Mouse (Mus musculus): Measurements from ENCODE around the gene Babam2. TPM values are rescaled to one million over a fixed set of nuclear protein-coding genes. Genes with fewer than 3 reads are reported as not detected.

The Babam2 gene
- polyA plus RNA-seq, 3 experiments from 2014 or later, result 83.9 to 117 (median 107) TPM

DNA sequence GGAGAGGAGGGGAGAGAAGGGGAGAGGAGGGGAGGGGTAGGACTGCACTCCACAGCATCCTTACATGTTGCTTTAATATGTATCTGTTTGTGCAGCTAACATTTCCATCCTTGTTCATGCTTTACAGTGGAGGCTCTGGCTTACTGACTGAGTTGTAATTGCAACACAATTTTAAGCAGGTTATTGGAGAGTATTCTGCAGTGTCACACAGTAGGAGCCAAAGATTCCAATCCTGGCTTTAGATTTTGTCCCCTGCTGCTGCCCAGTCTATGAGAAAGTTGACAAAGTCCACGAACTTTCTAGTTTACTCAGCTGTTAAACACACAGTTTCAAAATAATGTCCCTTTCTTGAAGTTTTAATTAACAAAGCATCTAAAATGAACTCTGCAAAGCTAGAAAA, 358.6 kb downstream of the Babam2 start:
- no peak for ATAC-seq

DNA sequence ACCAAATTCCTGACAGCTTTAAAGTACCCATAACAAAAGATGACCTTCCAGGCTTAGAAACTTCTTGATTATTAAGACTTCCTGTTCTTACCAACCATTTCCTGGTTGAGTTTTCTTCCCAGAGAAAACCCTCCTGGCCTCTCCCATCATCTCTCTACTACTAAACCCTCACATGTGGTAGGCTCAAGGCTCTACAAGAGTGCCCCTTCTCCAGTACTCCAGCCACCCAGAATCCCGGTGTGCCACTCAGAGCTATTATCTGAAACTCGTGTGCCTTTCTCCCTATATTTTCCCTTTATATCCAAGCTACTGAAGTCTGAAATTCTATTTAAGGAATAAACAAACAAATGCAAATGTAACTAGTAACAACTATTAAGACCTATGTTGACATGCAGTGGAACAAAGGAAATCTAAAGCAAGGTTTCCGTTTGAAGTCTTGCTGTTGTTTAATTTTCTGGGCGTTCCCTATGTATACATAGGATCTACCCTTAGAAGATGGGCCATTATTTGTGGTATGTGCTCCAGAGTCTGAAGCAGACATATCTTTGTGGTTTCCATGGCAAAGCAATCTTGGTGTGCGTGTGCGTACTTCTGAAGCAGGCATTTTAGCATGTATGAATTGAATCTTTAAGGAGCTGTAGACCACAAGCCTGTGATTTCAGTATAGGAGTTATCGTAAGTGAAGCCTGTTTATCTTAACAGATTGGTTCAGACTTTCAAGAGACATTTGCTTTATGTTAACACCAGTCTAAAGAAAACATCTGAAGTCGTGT, 361.2 kb downstream of the Babam2 start:
- ATAC-seq, result no peak

DNA sequence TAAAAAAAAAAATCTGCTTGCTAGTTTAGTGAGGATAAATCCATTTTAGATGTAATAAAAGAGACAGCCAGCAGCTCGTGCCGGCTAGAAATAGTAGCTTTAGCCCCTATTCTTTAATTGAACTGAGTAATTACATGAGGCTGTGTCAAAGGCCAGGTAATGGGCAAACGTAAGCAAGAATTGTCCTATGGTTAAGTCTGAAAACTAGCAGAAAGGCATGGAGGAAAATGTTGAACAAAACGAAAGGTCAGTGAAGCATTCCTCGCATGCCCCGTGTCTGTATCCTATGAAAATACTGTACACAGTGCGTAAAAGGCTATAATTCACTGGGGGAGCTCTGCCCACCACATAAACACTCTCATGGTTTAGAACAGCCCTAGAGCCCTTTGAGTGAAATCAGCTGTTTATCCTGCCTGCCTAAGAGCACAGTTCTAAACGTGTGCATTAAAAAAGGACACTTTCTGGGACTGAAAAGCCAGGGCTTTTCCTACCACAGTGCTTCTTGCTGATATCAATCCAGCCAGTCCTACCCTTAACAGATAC, 361.8 kb downstream of the Babam2 start:
- no peak for ATAC-seq

DNA sequence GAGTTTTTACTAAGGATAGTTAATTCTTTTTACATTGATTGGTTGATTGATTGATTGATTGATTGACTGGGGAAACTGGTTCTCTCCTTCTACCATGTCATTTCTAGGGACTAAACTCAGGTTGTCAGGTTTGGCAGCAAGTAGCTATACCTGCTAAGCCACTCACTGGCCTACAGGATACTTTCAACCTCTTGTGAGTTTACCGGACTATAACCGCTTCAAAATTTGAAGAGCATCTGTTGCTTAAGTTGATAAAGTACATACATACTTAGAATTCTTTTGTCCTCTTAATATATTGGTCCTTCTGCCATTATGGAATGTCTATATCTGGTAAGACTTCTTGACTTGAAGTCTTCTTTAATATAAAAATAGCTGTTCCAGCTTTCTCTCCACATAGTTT, 363.0 kb downstream of the Babam2 start:
- no peak for ATAC-seq

DNA sequence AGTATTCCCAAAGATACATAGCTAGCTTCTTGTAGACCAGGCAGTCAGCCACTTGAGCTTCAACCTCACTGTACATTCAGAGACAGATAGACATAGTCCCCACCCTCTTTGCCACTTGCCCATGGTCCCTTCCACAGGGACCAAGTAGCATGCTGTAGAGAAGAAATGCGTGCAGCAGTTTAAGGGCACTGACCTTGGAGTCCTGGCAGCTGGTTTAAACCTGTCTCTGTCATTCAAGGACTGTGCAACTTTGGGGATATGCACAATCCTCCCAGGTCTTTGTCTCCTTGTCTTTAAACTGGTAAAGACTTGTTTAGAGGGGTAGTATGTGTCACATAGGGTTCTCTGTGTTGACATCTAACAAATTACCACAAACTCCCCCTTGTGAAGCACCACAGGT, 364.4 kb downstream of the Babam2 start:
- no peak for ATAC-seq

DNA sequence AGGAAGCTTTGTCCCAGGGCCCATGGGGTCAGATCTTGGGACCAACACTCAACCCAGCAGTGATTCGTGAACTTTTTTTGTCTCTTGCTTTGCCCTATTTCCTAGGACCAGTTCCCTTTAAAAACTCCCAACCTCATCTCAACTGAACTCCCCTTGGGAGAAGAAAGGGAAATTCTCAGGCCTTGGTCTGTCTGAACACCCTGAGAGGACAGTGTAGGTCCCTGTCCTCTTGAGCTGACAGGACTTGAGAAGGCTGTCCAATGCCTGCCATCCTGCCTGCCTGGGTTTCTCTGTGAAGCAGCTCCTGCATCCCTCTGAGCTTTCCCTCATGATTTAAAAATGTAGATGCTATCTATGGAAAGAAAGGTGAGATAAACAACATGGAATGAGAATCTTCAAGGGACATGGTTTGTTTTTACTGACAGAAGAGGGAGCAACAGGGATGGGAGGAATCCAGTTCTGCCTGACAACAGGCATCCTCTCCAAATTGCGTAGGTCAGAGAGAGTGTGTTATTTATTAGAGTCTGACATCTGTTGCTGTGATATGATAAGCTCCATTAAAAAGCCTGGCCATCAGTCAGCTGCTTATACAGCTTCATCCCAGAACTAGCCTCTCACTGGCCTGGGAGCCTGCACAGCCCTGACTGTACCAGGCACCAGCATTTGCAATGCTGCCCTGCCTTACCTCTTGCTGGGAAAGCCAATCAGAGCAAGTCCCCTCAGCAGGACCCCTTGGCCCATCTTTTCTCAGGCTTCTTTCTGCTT, 367.0 kb downstream of the Babam2 start:
- ATAC-seq, result no peak

DNA sequence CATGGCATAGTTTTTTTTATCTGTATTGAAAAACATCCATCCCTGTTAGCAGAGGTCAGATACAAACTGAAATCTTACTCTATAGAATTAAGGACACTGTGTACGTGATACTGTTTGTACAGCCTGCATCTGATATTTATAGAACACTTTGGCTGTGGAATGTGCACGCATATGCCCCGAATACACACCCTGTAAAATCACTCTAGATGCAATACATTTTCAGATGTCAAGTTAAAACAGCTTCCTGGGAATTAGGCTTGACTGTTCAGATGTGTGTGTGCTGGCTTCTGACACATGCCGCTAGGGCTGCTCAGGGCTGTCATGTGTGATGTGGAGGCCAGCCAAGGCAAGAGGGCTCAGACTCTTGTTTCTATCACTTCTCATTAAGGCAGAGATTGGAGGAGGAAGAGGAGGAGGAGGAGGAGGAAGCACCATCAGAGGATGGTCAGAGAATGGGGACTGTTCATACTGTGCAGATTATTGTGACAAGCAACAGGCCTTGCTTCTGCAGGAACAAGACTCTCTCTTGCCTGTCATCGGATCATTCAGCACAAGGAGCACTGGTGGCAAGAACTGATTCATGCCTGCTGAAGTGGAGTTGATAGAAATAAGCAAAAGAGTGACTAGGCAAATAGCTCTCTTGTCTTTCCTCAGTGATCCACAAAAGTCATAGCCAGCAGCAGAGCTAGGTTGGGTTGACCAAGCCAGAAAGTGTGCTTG, 368.7 kb downstream of the Babam2 start:
- ATAC-seq, result no peak

DNA sequence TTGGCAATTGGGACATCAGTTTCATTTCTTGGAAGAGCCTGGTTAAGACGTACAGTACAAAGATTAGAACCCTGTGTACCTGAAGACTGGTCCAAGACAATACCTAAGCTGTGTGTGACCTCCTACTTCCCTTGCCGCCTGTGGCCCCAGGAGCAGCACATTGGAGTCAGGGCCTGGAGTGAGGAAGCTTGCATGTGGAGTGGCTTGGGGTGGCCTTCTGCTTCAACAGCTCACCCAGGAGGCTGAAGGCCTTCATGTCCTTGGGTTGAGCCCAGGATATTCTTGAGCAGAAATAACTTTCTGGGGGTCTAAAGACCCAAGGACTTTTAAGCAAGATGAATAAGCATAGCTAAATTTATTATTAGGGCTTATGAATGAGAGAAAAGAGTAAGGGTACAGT, 369.4 kb downstream of the Babam2 start:
- no peak for ATAC-seq

DNA sequence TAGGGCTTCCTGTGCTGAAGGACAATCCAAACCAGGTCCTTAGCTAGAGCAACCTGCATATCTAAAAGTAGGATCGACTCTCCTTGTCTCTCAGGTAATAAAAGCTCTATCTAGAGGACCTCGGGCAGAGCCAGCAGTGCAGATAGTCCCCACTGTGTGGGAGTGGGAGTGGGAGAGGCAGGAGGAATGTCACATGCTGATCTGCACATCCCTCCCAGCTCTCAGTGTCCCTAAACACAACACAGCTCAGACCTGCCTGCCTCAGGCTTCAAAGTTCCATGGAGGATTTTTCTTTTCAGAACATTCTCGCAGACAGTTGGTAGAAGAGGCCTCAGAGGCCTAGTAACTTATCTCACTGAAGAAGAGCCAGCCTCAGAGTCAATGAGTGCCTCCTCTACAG, 371.1 kb downstream of the Babam2 start:
- no peak for ATAC-seq

DNA sequence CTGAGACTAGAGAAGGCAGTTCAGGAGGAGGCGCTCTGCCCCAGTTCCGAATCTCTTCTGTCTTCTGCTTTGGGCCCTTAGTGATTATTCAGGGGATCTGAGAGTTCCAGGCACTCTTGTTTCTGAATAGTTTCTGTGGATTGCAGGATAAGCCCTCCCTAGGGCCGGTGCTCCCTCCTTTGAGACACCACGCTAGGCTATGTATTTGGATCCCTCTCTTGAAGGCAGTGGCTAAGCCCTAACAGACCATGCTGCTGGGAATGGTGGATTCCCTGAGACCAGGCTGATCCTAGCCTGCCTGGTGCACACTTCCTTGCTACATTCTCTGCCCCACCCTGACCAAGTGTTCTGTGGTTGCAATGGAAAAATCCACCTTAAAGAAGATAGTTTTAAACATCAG, 371.6 kb downstream of the Babam2 start:
- ATAC-seq, result no peak

DNA sequence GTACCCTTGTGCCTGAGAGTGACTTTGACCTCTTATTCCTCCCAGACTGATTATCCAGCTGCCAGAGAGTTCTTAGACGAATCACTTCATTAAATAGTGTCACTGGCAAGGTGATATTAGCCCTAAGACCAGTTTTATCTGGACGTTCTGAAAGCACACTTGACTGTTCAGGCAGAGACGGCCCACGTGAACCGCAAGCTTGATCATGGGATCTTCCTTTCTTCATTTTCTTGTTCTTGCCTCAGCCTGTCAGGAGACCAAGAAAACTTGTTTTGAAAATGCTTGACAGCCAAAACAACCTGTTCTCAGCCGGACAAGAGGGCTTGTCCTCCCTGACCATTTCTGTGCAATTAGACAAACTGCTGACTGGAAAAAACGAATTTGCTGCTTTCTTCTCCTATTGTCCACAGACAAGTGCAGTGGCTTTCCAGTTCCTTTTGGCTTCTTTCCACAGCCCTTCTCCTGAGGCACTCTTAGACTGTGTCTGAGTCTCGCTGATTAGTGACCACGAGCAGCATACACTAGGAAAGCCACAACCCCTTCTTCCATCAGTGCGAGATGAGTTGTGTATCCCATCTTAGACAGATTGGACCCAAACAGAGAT, 372.2 kb downstream of the Babam2 start:
- ATAC-seq, result no peak

DNA sequence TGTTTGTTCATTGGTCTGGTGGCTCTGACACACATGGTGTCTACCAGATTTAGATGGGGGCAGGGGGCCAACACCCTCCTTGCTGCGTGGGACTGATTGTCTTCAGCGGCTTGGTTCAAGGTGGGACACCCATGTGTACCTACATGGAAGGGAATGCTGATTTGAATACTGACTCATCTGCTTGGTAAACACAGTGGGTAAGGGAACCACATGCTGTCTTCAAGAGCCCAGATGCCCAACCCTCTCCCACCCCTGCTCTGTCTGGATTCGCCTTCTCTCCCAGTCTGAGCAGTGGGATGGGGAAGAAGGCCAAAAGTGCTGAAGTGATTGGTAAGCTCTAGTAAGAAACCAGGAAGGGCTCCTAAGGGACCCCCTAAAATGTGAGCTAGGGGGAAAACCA, 373.3 kb downstream of the Babam2 start:
- no peak for ATAC-seq

DNA sequence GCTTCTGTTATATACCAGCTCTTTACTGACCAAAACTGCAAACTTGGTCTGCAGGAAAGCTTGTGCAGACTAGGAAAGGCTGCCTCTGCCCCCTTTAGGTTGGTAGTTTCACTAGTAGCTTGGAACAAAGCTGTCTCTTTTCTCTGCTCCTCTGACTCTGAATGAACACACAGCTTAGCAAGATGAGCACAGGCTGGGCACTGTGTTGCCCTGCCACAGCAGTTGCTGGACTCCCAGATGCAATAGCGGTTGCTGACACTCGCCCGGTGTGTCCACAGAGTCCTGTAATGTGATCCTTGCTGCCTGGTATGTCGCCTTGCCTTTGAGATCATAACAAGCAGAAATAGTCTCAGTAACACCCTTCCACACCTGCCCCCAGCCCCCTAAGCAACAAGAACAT, 373.8 kb downstream of the Babam2 start:
- ATAC-seq, result no peak

DNA sequence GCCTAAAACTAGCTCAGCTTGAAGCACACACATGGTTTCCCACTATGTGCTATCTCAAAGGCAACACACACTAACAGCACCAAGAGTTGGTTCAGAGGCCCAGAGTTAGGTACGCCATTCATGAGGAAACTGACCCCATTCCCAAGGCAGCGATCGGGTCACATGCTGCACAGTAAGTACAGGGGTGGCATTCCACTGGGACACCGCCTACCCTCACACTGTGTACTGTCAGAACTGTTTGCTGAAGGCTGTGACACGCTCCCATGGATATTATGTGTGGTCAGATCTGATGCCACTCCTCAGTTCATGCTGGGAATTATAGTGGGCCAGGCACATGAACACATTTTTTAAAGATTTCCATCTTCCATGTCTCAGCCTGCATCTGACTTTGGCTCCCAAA, 374.3 kb downstream of the Babam2 start:
- no peak for ATAC-seq

DNA sequence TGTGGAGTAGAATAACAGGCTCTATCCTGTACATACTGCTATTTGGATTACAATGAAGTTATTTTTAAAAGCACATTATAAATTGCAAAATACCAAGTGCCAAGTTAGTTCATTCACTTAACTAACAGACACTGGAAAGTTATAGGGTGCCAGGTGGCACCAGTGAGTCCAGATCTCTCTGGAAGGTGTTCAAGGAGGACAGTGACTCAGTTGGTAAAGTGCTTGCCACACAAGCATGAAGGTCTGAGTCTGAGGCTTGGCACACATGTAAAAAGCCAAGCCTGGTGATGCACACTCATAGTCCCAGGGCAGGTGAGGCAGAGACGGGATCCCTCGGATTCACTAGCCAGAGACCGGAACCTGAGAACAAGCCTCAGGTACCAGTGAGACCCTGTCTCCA, 375.4 kb downstream of the Babam2 start:
- no peak for ATAC-seq

DNA sequence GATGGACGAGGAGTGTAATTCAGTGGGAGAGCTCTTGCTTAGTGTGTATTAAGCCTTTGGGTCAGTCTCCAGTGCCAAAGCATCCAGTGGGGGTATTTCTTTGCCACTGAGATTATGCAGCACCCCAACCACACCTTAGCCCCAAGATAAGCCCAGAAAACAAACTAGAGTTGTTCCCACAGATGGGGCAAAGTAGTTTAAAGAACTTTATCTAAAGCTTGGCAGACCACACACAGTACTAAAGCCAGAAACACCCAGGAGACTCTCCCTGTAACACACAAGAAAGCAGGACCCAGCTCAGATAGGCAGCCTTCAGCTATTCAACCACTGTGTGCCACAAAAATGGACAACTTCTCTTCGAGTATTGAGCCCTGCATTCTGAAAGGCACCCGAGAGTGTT, 376.6 kb downstream of the Babam2 start:
- no peak for ATAC-seq

DNA sequence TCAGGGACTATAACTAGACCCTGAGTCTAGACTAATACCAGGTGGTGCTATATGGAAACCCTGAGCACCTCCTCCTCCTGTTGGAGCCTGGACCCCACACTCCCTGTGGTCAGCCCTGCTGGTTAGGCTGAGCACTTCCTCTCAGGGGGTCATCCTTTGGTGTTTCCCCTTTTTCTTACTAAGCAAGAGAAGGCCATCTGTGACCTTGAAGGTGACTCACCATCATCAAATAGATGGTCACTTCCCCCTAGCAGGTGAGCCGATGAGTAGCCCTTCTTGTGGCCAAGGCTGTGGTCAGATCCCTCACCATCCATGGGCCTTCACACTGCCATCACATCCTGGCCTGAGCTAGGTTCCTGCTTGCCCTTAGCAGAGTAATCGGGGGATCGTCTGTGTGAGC, 379.7 kb downstream of the Babam2 start:
- no peak for ATAC-seq

DNA sequence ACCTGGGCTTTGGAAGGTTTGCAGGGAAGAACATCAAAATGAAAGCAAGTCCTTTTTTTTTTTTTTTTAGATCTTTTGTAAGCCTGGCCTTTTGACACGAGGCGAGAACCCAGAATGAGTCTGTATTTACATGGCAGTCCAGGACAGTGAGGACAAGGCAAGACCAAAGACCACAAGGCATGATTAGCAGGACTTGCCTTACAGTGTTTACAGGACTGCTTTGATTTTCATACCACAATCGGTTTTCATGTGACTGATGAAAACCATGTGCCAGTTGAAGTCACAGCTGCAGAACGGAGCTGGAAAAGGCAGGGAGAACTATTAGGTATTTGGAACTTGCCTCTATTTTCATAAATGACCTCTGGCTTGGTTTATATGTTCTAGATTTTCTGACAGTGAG, 381.5 kb downstream of the Babam2 start:
- ATAC-seq, result no peak

DNA sequence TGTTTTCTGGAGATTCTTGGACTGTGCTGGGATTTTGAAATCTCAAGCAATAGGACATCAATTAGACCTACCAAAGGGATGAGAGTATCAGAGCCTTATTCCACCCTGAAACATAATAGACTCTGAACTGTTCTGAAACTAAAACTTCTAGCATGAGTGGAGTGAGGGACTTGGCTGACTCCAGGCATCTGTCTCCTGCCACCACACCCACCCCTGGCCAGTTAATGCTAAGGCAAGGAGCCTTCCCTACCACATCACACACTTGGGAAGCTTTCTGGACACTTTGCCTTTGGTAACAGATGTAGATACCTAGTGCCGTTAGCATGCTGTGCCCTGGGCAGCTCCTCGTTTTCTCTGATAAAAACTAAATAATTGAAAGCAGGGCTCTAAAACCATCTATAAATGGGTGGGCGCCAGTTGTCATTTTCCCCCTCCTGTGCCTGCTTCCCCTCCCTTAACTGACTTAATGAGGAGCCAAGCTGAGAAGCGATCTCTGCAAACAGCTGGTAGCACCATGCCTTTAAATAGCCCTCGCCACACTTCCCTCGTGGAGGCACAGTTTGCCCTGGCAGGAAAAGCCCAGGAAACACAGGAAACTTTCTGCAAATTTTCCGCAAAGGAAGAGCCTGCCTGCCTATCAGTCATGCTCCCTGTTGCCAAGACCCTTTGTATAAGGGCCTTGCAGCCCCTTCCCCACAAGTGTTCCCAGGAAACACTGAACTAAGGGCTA, 383.2 kb downstream of the Babam2 start:
- ATAC-seq, result no peak

DNA sequence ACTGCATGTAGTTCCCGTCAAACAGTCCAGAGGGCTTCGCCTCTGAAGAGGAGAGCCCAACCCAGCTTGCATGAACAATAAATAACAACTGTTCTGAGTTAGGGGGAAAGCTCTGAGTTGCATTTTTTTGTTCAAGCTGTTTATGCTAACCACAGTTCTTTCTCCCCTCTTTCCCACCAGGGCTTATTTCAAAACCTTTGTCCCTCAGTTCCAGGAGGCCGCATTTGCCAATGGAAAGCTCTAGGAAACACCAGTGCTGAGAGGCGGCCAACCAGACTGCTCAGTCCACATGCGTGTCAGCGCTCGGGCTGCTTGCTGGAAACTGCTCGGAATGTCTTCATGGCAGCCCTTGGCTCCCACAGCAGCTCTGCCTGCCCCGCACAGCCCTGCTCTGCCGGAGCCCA, 386.9 kb downstream of the Babam2 start:
- ATAC-seq, result no peak

DNA sequence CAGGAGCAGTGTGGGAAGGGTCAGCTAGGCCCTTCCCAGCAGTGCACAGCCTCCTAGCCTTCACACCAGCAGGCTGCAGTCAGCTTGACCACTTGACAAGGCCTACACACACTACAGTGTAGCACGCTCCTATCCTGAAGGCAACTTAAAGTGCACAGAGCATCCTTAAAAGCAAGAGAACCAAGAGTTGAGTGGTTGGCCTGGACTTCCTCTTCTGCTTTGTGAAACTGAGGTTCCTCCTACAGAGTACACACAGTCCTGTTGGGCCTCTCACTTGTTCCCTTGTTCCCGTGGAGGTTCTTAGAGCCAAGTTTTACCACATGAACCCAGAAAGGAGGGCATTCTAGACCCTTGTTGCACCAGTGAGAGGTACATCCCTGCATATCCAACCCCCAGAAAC, 388.1 kb downstream of the Babam2 start:
- ATAC-seq, result no peak

DNA sequence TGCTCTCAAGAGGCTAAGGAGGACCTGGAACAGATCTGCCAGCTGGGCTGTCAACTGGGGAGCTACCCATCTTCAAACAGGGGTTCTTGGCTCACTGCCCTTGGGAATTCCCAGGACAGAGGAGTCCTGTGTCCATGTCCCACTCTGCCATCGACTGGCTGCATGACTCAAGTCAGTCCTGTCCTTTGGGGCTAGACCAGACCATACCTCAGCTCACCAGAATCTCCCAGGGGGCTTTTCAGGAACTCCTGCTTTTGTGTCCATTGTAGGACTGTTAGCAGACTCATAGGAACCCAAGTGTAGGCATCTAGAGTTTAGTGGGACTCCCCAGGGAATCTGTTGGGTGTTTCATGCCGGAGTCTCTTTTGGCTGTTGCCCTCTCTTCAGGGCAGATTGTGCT, 388.5 kb downstream of the Babam2 start:
- ATAC-seq, result no peak
